Mouse (Mus musculus): ENCODE measurements at regions not wholly inside any gene's neighbourhood (a gene's known extent, or its start where the extent isn't known, plus 50 kb on each side); places are given as distances from the start of the nearest gene placed in this dataset.

- Histone ChIP-seq H3K9ac (replicated peaks) (no peak overlapping the region; the same call in 1 of the 2 replicates), H3K27me3 (peaks cover 37% of the 10 kb centered on the region), H3K27ac (no peak overlapping the region), H3K4me1 (replicated peaks) (peaks cover 23% of the 10 kb centered on the region), H3K4me3 (replicated peaks) (no peak overlapping the region), H3K36me3 (no peaks in the 10 kb centered on the region), H3K4me2 (peak overlapping the region; percentile 17; the same call in 1 of the 2 replicates), H3K9me3 (no peaks in the 10 kb centered on the region)
- ATAC-seq (ENCODE audit: insufficient number of reproducible peaks, insufficient read depth, low FRiP score, low TSS enrichment, low read depth), result no peak
- WGBS, result 45% methylated on average over 23 of the region's 23 CpGs
These were observed 57.5 kb upstream of the Casz1 start for GRCm38 (mm10) chr4:148746460-148747314.

- no peak for ATAC-seq (ENCODE audit: insufficient number of reproducible peaks, insufficient read depth, low FRiP score, low TSS enrichment, low read depth)
- Histone ChIP-seq H3K4me1 (replicated peaks) (peaks cover 24% of the 10 kb centered on the region), H3K36me3 (no peaks in the 10 kb centered on the region), H3K9ac (replicated peaks) (no peak overlapping the region), H3K4me3 (replicated peaks) (no peak overlapping the region), H3K27me3 (peaks cover 37% of the 10 kb centered on the region), H3K4me2 (no peak overlapping the region), H3K27ac (no peak overlapping the region), H3K9me3 (no peaks in the 10 kb centered on the region)
- WGBS, result 77% methylated on average over 7 of the region's 7 CpGs
These were observed 56.9 kb upstream of the Casz1 start for GRCm38 (mm10) chr4:148747315-148747644.

DNA sequence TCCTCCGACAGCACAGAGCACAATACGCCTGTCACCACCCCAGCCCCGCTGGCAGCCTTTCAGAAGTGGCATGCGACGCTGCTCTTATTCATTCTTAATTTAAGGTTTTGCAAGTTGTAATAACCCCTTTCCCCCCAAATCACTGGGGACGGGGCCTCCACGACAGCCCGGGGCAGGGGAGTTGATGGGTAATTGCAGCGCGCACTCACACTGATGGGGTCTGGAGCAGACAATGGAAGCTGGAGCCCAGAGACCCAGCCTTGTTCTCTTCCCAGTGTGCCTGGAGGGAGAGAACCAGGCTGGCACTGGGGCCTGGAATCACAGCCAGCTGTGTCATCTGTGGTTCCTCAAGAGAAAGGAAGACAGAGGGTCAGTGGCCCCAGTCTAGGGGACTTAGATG is 54.2 kb upstream of the Casz1 start:
- Histone ChIP-seq H3K4me1 (replicated peaks) (peaks cover 31% of the 10 kb centered on the region), H3K36me3 (no peaks in the 10 kb centered on the region), H3K27me3 (peaks cover 25% of the 10 kb centered on the region), H3K27ac (no peak overlapping the region), H3K4me3 (replicated peaks) (no peak overlapping the region), H3K4me2 (no peak overlapping the region), H3K9ac (replicated peaks) (no peak overlapping the region), H3K9me3 (no peaks in the 10 kb centered on the region)
- ATAC-seq (ENCODE audit: insufficient number of reproducible peaks, insufficient read depth, low FRiP score, low TSS enrichment, low read depth), result no peak
- WGBS, result 69% methylated on average over 10 of the region's 10 CpGs

GRCm38 (mm10) chr4:148751591-148751990 is 52.6 kb upstream of the Casz1 start:
- WGBS, result 50% methylated on average over 7 of the region's 7 CpGs
- no peak overlapping the region for H3K4me2 ChIP-seq
- no peaks in the 10 kb centered on the region for H3K36me3 ChIP-seq
- no peaks in the 10 kb centered on the region for H3K9me3 ChIP-seq
- ATAC-seq (ENCODE audit: insufficient number of reproducible peaks, insufficient read depth, low FRiP score, low TSS enrichment, low read depth), result no peak
- no peak overlapping the region for H3K4me3 ChIP-seq (replicated peaks)
- no peak overlapping the region for H3K9ac ChIP-seq (replicated peaks)
- peaks cover 29% of the 10 kb centered on the region for H3K4me1 ChIP-seq (replicated peaks)
- H3K27ac ChIP-seq, result no peak overlapping the region
- H3K27me3 ChIP-seq, result peaks cover 24% of the 10 kb centered on the region

- ATAC-seq (ENCODE audit: insufficient number of reproducible peaks, insufficient read depth, low FRiP score, low TSS enrichment, low read depth), result no peak; the same call in 1 of the 2 replicates
- WGBS, result 68% methylated on average over 14 of the region's 14 CpGs
- Histone ChIP-seq H3K9ac (replicated peaks) (no peak overlapping the region), H3K27ac (no peak overlapping the region; the same call in 1 of the 2 replicates), H3K4me2 (no peak overlapping the region), H3K9me3 (no peaks in the 10 kb centered on the region), H3K4me3 (replicated peaks) (no peak overlapping the region), H3K27me3 (peaks cover 14% of the 10 kb centered on the region; the same call in 1 of the 2 replicates), H3K36me3 (no peaks in the 10 kb centered on the region), H3K4me1 (replicated peaks) (peaks cover 24% of the 10 kb centered on the region)
These were observed 51.7 kb upstream of the Casz1 start for GRCm38 (mm10) chr4:148752360-148753093.

GRCm38 (mm10) chr4:148753143-148753798 is 51.0 kb upstream of the Casz1 start:
- no peak overlapping the region; the same call in 1 of the 2 replicates for H3K27ac ChIP-seq
- peak; percentile 24; the same call in 1 of the 2 replicates for ATAC-seq (ENCODE audit: insufficient number of reproducible peaks, insufficient read depth, low FRiP score, low TSS enrichment, low read depth)

GRCm38 (mm10) chr4:148753849-148754248 is 50.4 kb upstream of the Casz1 start:
- H3K27ac ChIP-seq, result no peak overlapping the region
- H3K27me3 ChIP-seq, result peaks cover 8% of the 10 kb centered on the region; the same call in 1 of the 2 replicates
- peaks cover 24% of the 10 kb centered on the region for H3K4me1 ChIP-seq (replicated peaks)
- H3K9ac ChIP-seq (replicated peaks), result 0 out of 2 replicates have a peak overlapping the region, but pooled peaks have one; percentile 28
- H3K4me3 ChIP-seq (replicated peaks), result no peak overlapping the region
- H3K4me2 ChIP-seq, result peak overlapping the region; percentile 4; the same call in 1 of the 2 replicates
- no peak for ATAC-seq (ENCODE audit: insufficient number of reproducible peaks, insufficient read depth, low FRiP score, low TSS enrichment, low read depth)
- H3K36me3 ChIP-seq, result no peaks in the 10 kb centered on the region
- WGBS, result 79% methylated on average over 8 of the region's 8 CpGs
- H3K9me3 ChIP-seq, result no peaks in the 10 kb centered on the region

More at GRCm38 (mm10) chr4:148753143-148753798, 51.0 kb upstream of the Casz1 start:
- H3K4me2 ChIP-seq, result peak overlapping the region; percentile 4
- WGBS, result 29% methylated on average over 17 of the region's 17 CpGs
- no peaks in the 10 kb centered on the region for H3K36me3 ChIP-seq
- peaks cover 24% of the 10 kb centered on the region for H3K4me1 ChIP-seq (replicated peaks)
- H3K9me3 ChIP-seq, result no peaks in the 10 kb centered on the region
- peak overlapping the region; percentile 28; the same call in 1 of the 2 replicates for H3K9ac ChIP-seq (replicated peaks)
- H3K27me3 ChIP-seq, result peaks cover 11% of the 10 kb centered on the region; the same call in 1 of the 2 replicates
- no peak overlapping the region for H3K4me3 ChIP-seq (replicated peaks)
